ENCODE assay signal across 9 mouse cellular contexts in genomic region chr2:102658661-102659520, GRCm38 (mm10). TPM values are rescaled to one million over a fixed set of nuclear protein-coding genes. Genes with fewer than 3 reads are reported as not detected.
A peak's percentile ranks its signal among the peaks of the same experiment; 100 is the strongest.
DNase-seq lines count a peak whose midpoint lies in the region; ATAC-seq and TF ChIP-seq lines count a peak whose summit lies in the region.
"Had no signal": no experiment of that assay in that cellular context is flagged by ENCODE, and none has a peak within 500 bp of the region (broad histone marks: within the 10 kb centered on the region; RNA-seq: fewer than 3 reads in every experiment).

No protein-coding gene starts in this region.

- H3K27me3 ChIP-seq in heart, embryonic 14.5 days (ENCODE audit: control insufficient read depth, insufficient read depth, low read length), result peaks cover 41% of the 10 kb centered on the region
- peaks cover 40% of the 10 kb centered on the region for H3K27me3 ChIP-seq in lung, embryonic 16.5 days (ENCODE audit: control insufficient read depth, insufficient read depth, low read depth, low read length)

- H3K4me2 ChIP-seq in heart, embryonic 14.5 days (ENCODE audit: low read length), result peak overlapping the region; percentile 93
- H3K4me2 ChIP-seq in lung, embryonic 16.5 days (ENCODE audit: low read depth, low read length), result peak overlapping the region; percentile 99

- H3K4me3 ChIP-seq in lung, adult 2 months (replicated peaks; ENCODE audit: extremely low read depth, low read depth, low read length), result peak overlapping the region; percentile 63
- peak overlapping the region; percentile 63 to 64 for H3K4me3 ChIP-seq in heart, embryonic 14.5 days (ENCODE audit: control insufficient read depth in 1 of 2, insufficient read depth in 1 of 2, low read depth in 1 of 2, low read length in 2 of 2)
- peak overlapping the region; percentile 69 for H3K4me3 ChIP-seq in lung, embryonic 16.5 days (ENCODE audit: low read length)
- H3K4me3 ChIP-seq: myocyte had no signal

- DNase-seq in lung, adult 2 months, result no peak
- DNase-seq in lung, postnatal 36 days, result no peak
- peak; percentile 74 for DNase-seq in embryo, embryonic 10.5 days (ENCODE audit: low spot score)
- peak; percentile 73 for DNase-seq in layer of hippocampus, adult 9-11 months
- peak; percentile 80 for DNase-seq in right cerebral cortex, adult 18-20 months

- no peak for TF ChIP-seq CTCF in lung, adult 2 months (IDR thresholded peaks at IDR 0.05; ENCODE audit: insufficient read depth, low read length)

- H3K27ac ChIP-seq in heart, embryonic 14.5 days (replicated peaks in 1 of 2; ENCODE audit: control insufficient read depth in 1 of 2, insufficient read depth in 1 of 2, low read depth in 2 of 2, low read length in 2 of 2), result no peak overlapping the region
- H3K27ac ChIP-seq in lung, embryonic 16.5 days (ENCODE audit: low read length), result no peak overlapping the region

- H3K9me3 ChIP-seq in heart, embryonic 14.5 days (ENCODE audit: control insufficient read depth, low read length), result no peaks in the 10 kb centered on the region
- H3K9me3 ChIP-seq in lung, embryonic 16.5 days (ENCODE audit: control insufficient read depth, low read length), result no peaks in the 10 kb centered on the region

- H3K9ac ChIP-seq in heart, embryonic 14.5 days (ENCODE audit: low read length), result peak overlapping the region; percentile 69
- peak overlapping the region; percentile 66 for H3K9ac ChIP-seq in lung, embryonic 16.5 days (ENCODE audit: low read length)

- ATAC-seq in heart, embryonic 14.5 days (ENCODE audit: insufficient number of reproducible peaks, insufficient read depth, low FRiP score, low read depth), result peak; percentile 72
- ATAC-seq in lung, embryonic 16.5 days (ENCODE audit: low read depth), result peak; percentile 80
- ATAC-seq in inflammation-experienced regulatory T-cells, adult 6 months, result no peak

- no peaks in the 10 kb centered on the region for H3K36me3 ChIP-seq in heart, embryonic 14.5 days (ENCODE audit: control insufficient read depth, insufficient read depth, low read length)
- H3K36me3 ChIP-seq in lung, embryonic 16.5 days (ENCODE audit: control insufficient read depth, insufficient read depth, low read length), result no peaks in the 10 kb centered on the region

- WGBS in lung, adult 2 months, result under 1% methylated on average over 80 of the region's 80 CpGs
- whole genome bisulfite sequencing in heart, embryonic 14.5 days, result under 1% methylated on average over 80 of the region's 80 CpGs
- WGBS in lung, embryonic 16.5 days, result under 1% methylated on average over 80 of the region's 80 CpGs

- no peaks in the 10 kb centered on the region; the same call in 1 of the 2 replicates for H3K4me1 ChIP-seq in lung, adult 2 months (ENCODE audit: control insufficient read depth, insufficient read depth, low read length)
- peaks cover 6 to 7% of the 10 kb centered on the region in 2 experiments; a peak in 2 of 4 replicates for H3K4me1 ChIP-seq in heart, embryonic 14.5 days (ENCODE audit: control insufficient read depth in 2 of 2, insufficient read depth in 2 of 2, low read length in 2 of 2)
- H3K4me1 ChIP-seq in lung, embryonic 16.5 days (replicated peaks; ENCODE audit: control insufficient read depth, insufficient read depth, low read length), result peaks cover 16% of the 10 kb centered on the region

- no peak for TF ChIP-seq POLR2A in lung, adult 2 months (IDR thresholded peaks at IDR 0.05; ENCODE audit: borderline replicate concordance, extremely low read depth, low read depth, low read length)

RNA-seq across cellular contexts. Expression of gene Slc1a2, which starts 0.4 kb away (rescaled TPM):
- 1.4 and 1.5 TPM in 2 replicates for polyA plus RNA-seq in lung, adult 2 months (2012; rRNA removed)
- 0.28 and 0.32 TPM in 2 replicates for polyA plus RNA-seq in heart, embryonic 14.5 days (2014; fragmentation: Nextera tagmentation; extraction: Ambion mirVana)
- 0.19 and 0.35 TPM in 2 replicates for polyA plus RNA-seq in lung, embryonic 16.5 days (2015; fragmentation: Nextera tagmentation; extraction: Ambion mirVana)
- polyA plus RNA-seq in inflammation-experienced regulatory T-cells, adult 6 months (2017; shearing (Covaris generic)), result under 1 TPM in 1 of 3 experiments, not detected in 2; 0.04 TPM

Comparison
In these comparisons a context has a peak if more than half of its experiments do, and no peak if none do; other contexts are left out.
1. DNase-seq: peak in embryo, embryonic 10.5 days (single experiment), layer of hippocampus, adult 9-11 months (single experiment) and right cerebral cortex, adult 18-20 months (single experiment); none in lung, adult 2 months (single experiment) and lung, postnatal 36 days (single experiment).
2. Peak in every context shown above with its lines, with median percentiles within 50 percentile points of each other: H3K4me3 ChIP-seq.